Comparison of ENCODE assay signal across 8 mouse cellular contexts in genomic region chr4:155841651-155842270, GRCm38 (mm10). TPM values are rescaled to one million over a fixed set of nuclear protein-coding genes. Genes with fewer than 3 reads are reported as not detected.
DNase-seq lines count a peak whose midpoint lies in the region; ATAC-seq and TF ChIP-seq lines count a peak whose summit lies in the region.

No protein-coding gene starts in this region.

- H3K9me3 ChIP-seq in kidney, postnatal 0 days (replicated peaks; ENCODE audit: low read length), result no peaks in the 10 kb centered on the region
- H3K9me3 ChIP-seq in hindbrain, embryonic 11.5 days (ENCODE audit: control insufficient read depth, low read length), result no peaks in the 10 kb centered on the region
- no peaks in the 10 kb centered on the region for H3K9me3 ChIP-seq in midbrain, embryonic 12.5 days

- no peak for DNase-seq in kidney, postnatal 0 days (ENCODE audit: low spot score)
- no peak for DNase-seq in kidney, adult 8-10 months
- peak; percentile 47 to 68 for DNase-seq in cerebellum, postnatal 10 days
- DNase-seq in hindbrain, embryonic 11.5 days (ENCODE audit: low spot score), result no peak
- DNase-seq in yolk sac, embryonic 10.5 days (ENCODE audit: low spot score), result no peak
- no peak for DNase-seq in left cerebral cortex, adult 18-20 months (ENCODE audit: low spot score in 2 of 2)

- no peak overlapping the region for H3K9ac ChIP-seq in kidney, postnatal 0 days (ENCODE audit: low read depth, low read length)
- 0 out of 2 replicates have a peak overlapping the region, but pooled peaks have one; percentile 15 for H3K9ac ChIP-seq in hindbrain, embryonic 11.5 days (ENCODE audit: low read depth, low read length)
- H3K9ac ChIP-seq in midbrain, embryonic 12.5 days (replicated peaks), result no peak overlapping the region

- peaks cover 15% of the 10 kb centered on the region for H3K36me3 ChIP-seq in kidney, postnatal 0 days (ENCODE audit: insufficient read depth, low read length)
- H3K36me3 ChIP-seq in hindbrain, embryonic 11.5 days (ENCODE audit: control insufficient read depth, insufficient read depth, low read length), result no peaks in the 10 kb centered on the region
- H3K36me3 ChIP-seq in midbrain, embryonic 12.5 days, result 0 out of 2 replicates have a peak, but pooled peaks cover 5% of the 10 kb centered on the region

- no peak for TF ChIP-seq CTCF in kidney, postnatal 0 days (IDR thresholded peaks at IDR 0.05; ENCODE audit: low read depth)

- WGBS in kidney, postnatal 0 days, result 42% methylated on average over 38 of the region's 38 CpGs
- 36% methylated on average over 38 of the region's 38 CpGs for WGBS in hindbrain, embryonic 11.5 days
- 45% methylated on average over 38 of the region's 38 CpGs for WGBS in midbrain, embryonic 12.5 days

- no peaks in the 10 kb centered on the region for H3K27me3 ChIP-seq in kidney, postnatal 0 days (ENCODE audit: insufficient read depth, low read length)
- H3K27me3 ChIP-seq in hindbrain, embryonic 11.5 days (ENCODE audit: control insufficient read depth, insufficient read depth, low read length), result 0 out of 2 replicates have a peak, but pooled peaks cover 3% of the 10 kb centered on the region
- peaks cover 14% of the 10 kb centered on the region for H3K27me3 ChIP-seq in midbrain, embryonic 12.5 days

- H3K4me2 ChIP-seq in kidney, postnatal 0 days (ENCODE audit: low read length), result peak overlapping the region; percentile 73
- H3K4me2 ChIP-seq in hindbrain, embryonic 11.5 days (replicated peaks; ENCODE audit: low read depth, low read length), result peak overlapping the region; percentile 62
- H3K4me2 ChIP-seq in midbrain, embryonic 12.5 days (replicated peaks), result peak overlapping the region; percentile 70

- ATAC-seq in kidney, postnatal 0 days (replicated peaks; ENCODE audit: low FRiP score, low read depth), result no peak
- ATAC-seq in hindbrain, embryonic 11.5 days (ENCODE audit: low FRiP score), result no peak; the same call in 1 of the 2 replicates
- no peak for ATAC-seq in midbrain, embryonic 12.5 days (ENCODE audit: low FRiP score, low read depth)
- ATAC-seq in frontal cortex, adult (ENCODE audit: low TSS enrichment), result no peak

- H3K4me1 ChIP-seq in kidney, postnatal 0 days (replicated peaks; ENCODE audit: insufficient read depth, low read length), result peaks cover 16% of the 10 kb centered on the region; the same call in 1 of the 2 replicates
- H3K4me1 ChIP-seq in hindbrain, embryonic 11.5 days (replicated peaks; ENCODE audit: control insufficient read depth, insufficient read depth, low read length), result peaks cover 14% of the 10 kb centered on the region
- H3K4me1 ChIP-seq in midbrain, embryonic 12.5 days, result peaks cover 32% of the 10 kb centered on the region

- no peak overlapping the region; the same call in 1 of the 2 replicates for H3K4me3 ChIP-seq in kidney, postnatal 0 days (replicated peaks; ENCODE audit: low read depth, low read length)
- 0 out of 2 replicates have a peak overlapping the region, but pooled peaks have one; percentile 10 for H3K4me3 ChIP-seq in hindbrain, embryonic 11.5 days (ENCODE audit: low read depth, low read length)
- H3K4me3 ChIP-seq in midbrain, embryonic 12.5 days, result peak overlapping the region; percentile 42

- no peak overlapping the region for H3K27ac ChIP-seq in kidney, postnatal 0 days
- no peak overlapping the region for H3K27ac ChIP-seq in hindbrain, embryonic 11.5 days (ENCODE audit: low read depth, low read length)
- no peak overlapping the region for H3K27ac ChIP-seq in midbrain, embryonic 12.5 days (replicated peaks)

RNA-seq across cellular contexts. Expression of gene Mxra8, which starts 2.3 kb away (rescaled TPM):
- polyA plus RNA-seq in kidney, postnatal 0 days (2015; fragmentation: Nextera tagmentation; extraction: Ambion mirVana), result 100 and 111 TPM in 2 replicates
- 31.1 and 36.8 TPM in 2 replicates for polyA plus RNA-seq in hindbrain, embryonic 11.5 days (2014; fragmentation: Nextera tagmentation; extraction: Ambion mirVana)
- 31.9 and 36.0 TPM in 2 replicates for polyA plus RNA-seq in midbrain, embryonic 12.5 days (2016; fragmentation: Nextera tagmentation; extraction: Ambion mirVana)
- 1 to 10 TPM; 6.2 to 7.3 TPM for total RNA-seq in left cerebral cortex, adult 18-20 months (2021)

RNA-seq across cellular contexts. Expression of gene Dvl1, which starts 5.4 kb away (rescaled TPM):
- 9.9 and 16.6 TPM in 2 replicates for polyA plus RNA-seq in kidney, postnatal 0 days (2015; fragmentation: Nextera tagmentation; extraction: Ambion mirVana)
- polyA plus RNA-seq in hindbrain, embryonic 11.5 days (2014; fragmentation: Nextera tagmentation; extraction: Ambion mirVana), result 7.5 and 8.8 TPM in 2 replicates
- polyA plus RNA-seq in midbrain, embryonic 12.5 days (2016; fragmentation: Nextera tagmentation; extraction: Ambion mirVana), result 8.4 and 9.8 TPM in 2 replicates
- 10 to 100 TPM; 88.0 to 96.3 TPM for total RNA-seq in left cerebral cortex, adult 18-20 months (2021)

RNA-seq across cellular contexts. Expression of gene Aurkaip1, which starts 10.7 kb away (rescaled TPM):
- 169 and 171 TPM in 2 replicates for polyA plus RNA-seq in kidney, postnatal 0 days (2015; fragmentation: Nextera tagmentation; extraction: Ambion mirVana)
- 112 and 123 TPM in 2 replicates for polyA plus RNA-seq in hindbrain, embryonic 11.5 days (2014; fragmentation: Nextera tagmentation; extraction: Ambion mirVana)
- polyA plus RNA-seq in midbrain, embryonic 12.5 days (2016; fragmentation: Nextera tagmentation; extraction: Ambion mirVana), result 130 and 136 TPM in 2 replicates
- 100 to 1,000 TPM; 103 to 110 TPM for total RNA-seq in left cerebral cortex, adult 18-20 months (2021)

RNA-seq across cellular contexts. Expression of gene Tas1r3, which starts 21.4 kb away (rescaled TPM):
- polyA plus RNA-seq in kidney, postnatal 0 days (2015; fragmentation: Nextera tagmentation; extraction: Ambion mirVana), result 0.18 TPM in 2 replicates
- 0.46 TPM in 2 replicates for polyA plus RNA-seq in hindbrain, embryonic 11.5 days (2014; fragmentation: Nextera tagmentation; extraction: Ambion mirVana)
- 0.51 and 0.57 TPM in 2 replicates for polyA plus RNA-seq in midbrain, embryonic 12.5 days (2016; fragmentation: Nextera tagmentation; extraction: Ambion mirVana)
- total RNA-seq in left cerebral cortex, adult 18-20 months (2021), result under 1 TPM; 0.23 TPM

RNA-seq across cellular contexts. Expression of gene Cptp, which starts 27.5 kb away (rescaled TPM):
- polyA plus RNA-seq in kidney, postnatal 0 days (2015; fragmentation: Nextera tagmentation; extraction: Ambion mirVana), result 14.8 and 17.2 TPM in 2 replicates
- 19.8 and 22.7 TPM in 2 replicates for polyA plus RNA-seq in hindbrain, embryonic 11.5 days (2014; fragmentation: Nextera tagmentation; extraction: Ambion mirVana)
- polyA plus RNA-seq in midbrain, embryonic 12.5 days (2016; fragmentation: Nextera tagmentation; extraction: Ambion mirVana), result 21.7 and 23.5 TPM in 2 replicates
- total RNA-seq in left cerebral cortex, adult 18-20 months (2021), result 10 to 100 TPM; 23.1 to 33.8 TPM

Comparison
In these comparisons a context has a peak if more than half of its experiments do, and no peak if none do; other contexts are left out.
1. DNase-seq: peak in cerebellum, postnatal 10 days (2 of 2); none in kidney, postnatal 0 days (single experiment), kidney, adult 8-10 months (0 of 2), hindbrain, embryonic 11.5 days (single experiment), yolk sac, embryonic 10.5 days (single experiment) and left cerebral cortex, adult 18-20 months (0 of 2).
2. Peak in every context shown above with its lines, with median percentiles within 50 percentile points of each other: H3K4me2 ChIP-seq.